Mouse (Mus musculus): ENCODE measurements around the gene Tbx1.
"Not testable (repeated sequence)": the region's sequence is repeated elsewhere in the genome, so short reads cannot be mapped to it uniquely, and the experiment has no call there.

Tbx1 gene

DNA sequence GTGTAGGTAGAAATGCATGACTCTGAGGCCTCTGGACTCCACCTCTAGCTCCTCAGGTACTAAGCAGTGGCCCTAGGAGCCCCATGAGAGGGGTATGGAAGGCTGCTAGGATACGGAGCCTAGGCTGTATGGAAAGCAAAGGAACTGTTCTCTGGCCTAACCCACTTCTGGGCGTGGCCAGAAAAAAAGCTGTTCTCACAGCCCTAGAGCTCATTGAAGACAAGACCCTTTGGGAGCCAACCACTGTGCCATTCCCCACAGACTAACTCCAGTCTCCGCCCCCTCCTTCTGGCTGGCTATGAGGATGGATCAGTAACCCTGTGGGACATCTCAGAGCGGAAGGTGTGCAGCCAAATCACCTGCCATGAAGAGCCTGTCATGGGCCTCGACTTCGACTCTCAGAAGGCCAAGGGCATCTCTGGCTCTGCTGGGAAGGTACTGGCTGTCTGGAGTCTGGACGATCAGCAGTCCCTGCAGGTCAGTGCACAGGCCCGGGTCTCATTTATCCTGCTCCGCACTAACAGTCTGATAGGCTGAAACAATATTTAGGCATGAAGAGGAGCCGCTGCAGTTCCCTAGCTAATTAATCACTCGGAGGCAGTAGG, 38.3 kb downstream of the Tbx1 start:
- DNase-seq (ENCODE audit: low spot score) = no peak

DNA sequence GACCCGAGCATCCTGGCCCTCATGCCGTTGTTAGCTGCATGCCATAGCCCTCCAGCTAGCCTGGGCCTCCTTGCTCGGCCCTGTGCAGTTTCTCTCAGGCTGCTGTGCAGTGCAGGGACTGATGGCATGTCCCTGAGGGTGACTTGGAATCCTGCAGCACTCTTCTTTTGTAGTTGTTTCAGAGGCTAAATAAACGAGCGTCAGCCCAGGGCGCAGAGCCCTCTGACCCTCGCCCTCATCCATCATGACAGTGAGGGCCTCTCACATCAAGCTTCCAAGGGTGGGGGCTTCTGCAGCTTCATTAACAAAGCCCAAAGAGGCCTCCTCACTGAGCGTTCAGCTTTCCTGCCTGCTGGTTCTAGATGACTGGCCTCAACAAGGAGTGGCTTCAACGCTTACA, 38.9 kb downstream of the Tbx1 start:
- DNase-seq (ENCODE audit: low spot score) = no peak

DNA sequence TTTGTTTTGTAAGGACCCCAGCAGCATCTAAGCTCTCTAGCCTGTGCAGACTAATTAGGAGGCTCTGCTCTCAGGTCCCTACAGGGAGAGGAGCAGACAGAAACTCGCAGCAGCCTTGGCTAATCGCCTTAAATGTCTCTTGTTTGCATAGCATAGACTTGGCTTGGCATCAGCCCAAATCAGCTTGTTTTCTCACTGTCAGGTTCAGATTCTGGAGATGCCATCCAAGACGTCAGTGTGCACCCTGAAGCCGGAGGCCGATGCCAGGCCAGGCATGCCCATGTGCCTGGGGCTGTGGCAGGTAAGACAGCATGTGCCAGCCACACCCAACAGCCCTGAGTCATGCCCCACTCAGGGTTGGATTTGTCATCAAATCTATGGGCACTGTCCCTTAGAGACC, 42.6 kb downstream of the Tbx1 start:
- no peak for DNase-seq (ENCODE audit: low spot score)

DNA sequence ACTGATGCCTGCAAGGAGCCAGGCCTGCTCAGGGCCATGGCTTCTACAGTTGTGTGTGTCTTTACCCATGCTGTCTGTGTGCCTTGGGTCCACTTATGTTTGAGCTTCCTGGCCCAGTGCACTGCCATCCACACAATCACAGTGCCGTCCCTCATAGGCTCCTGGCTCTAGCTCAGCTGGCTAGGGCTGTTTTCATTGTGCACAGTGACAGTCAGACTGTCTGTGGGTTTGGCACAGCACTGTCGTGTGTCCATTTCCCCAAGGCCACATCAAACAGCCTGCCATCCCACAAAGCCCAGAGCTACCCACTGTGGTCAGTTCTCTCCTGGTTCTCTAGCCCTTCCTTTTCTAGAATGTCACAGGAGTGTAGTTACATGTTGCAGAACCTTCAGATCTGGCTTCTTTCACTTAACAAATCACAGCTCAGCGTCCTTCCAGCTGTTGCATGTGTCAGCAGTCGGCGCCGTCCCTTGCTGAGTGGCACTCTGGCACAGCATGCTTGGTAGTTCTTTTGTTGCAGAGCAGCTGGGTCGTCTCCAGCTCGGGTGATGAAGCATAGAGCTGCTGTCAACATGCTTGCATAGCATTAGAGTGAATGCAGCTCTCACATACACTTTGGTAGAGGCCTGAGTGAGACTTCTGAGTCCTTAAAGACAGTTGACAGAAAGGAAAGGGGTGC, 47.2 kb downstream of the Tbx1 start:
- no peak for DNase-seq (ENCODE audit: low spot score)

DNA sequence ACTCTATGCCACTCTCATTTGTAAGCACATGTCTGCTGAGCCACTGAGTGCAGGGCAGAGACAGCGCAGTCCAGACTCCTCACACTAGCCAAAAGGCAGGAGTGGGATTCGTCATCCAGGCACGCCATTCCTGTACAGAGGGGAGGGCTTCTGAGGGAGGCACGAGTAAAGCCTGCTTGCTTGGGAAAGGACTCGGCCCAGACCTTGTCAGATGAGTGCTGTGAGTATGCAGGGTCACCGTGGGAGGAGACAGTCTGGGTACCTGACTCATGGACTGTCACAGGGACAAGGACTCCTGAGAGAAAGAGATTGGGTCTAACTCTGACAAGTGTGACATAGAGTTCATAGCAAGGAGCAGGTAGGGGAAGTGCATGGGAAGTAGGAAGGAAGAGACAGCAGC, 51.2 kb downstream of the Tbx1 start:
- DNase-seq (ENCODE audit: low spot score) = no peak

DNA sequence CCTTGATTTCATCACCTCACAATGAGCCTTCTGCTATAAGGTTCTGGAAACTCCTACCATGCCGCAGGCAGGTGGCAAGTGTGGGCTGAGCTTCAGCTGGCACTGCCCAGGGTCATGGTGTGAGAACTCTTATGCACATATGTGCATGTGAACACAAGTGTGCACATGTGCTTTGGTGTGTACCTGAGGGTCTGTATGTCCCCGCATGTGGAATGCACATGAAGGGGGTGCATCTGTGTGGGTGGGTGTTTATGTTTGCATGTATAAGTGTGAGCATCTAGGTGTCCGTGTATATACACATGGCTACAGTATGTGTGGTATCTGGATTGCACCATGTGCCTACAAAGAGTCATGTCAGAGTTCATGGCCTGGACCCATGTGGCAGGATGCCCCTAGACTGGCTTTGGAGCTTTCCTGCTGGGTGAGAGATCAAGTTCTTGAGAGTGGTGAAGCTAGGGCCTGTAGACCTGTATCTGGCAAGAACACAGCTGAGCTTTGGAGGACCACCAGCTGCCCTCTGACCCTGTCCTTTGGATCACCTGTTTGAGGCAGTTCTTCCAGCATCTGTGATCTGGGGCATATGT, 53.0 kb downstream of the Tbx1 start:
- no peak for DNase-seq (ENCODE audit: low spot score)

DNA sequence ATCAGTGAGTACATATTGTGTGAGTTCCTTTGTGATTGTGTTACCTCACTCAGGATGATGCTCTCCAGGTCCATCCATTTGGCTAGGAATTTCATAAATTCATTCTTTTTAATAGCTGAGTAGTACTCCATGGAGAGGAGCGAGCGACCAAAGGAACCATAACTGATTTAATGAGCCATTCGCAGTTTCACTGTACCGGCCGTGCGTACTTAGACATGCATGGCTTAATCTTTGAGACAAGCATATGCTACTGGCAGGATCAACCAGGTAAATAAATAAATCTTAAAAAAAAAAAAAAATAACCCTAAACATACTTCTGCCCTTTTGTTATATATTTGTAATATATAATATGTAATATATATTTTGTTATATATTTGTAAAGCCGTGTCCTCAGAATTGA, 57.4 kb downstream of the Tbx1 start:
- not testable (repeated sequence) for DNase-seq (ENCODE audit: low spot score)
